Mouse (Mus musculus) liver, embryonic 14.5 days (tissue): ENCODE data around the gene Dag1. TPM values are rescaled to one million over a fixed set of nuclear protein-coding genes. Genes with fewer than 3 reads are reported as not detected.

Source experiments
- ATAC-seq: fragments of 200-750 bp; cut with Nextera tagmentation; 2 replicates; pipeline ENCODE4 v1.8.0; 2017; ENCODE audit warnings: moderate number of reproducible peaks, mild to moderate bottlenecking, moderate library complexity; ENCODE audit not compliant: insufficient read depth
- DNase-seq, 3 experiments: peaks; one replicate each; pipeline ENCODE4 v3.0.0-alpha.2; 2012 to 2013; ENCODE audit warnings: low read depth in 3 of 3, low spot score in 3 of 3
- H3K27ac ChIP-seq: fragments of 300-500 bp; sonication (generic); 2 replicates; pipeline ENCODE4 v1.5.1; 2014; ENCODE audit warnings: moderate library complexity, mild to moderate bottlenecking, control low read depth, inconsistent platforms
- H3K27me3 ChIP-seq: fragments of 300-500 bp; sonication (generic); 2 replicates; pipeline ENCODE4 v1.6.1; 2014; ENCODE audit warnings: mild to moderate bottlenecking, low read length, moderate library complexity; ENCODE audit not compliant: control insufficient read depth, insufficient read depth
- H3K36me3 ChIP-seq: fragments of 300-500 bp; sonication (generic); replicated peaks from 2 replicates; pipeline ENCODE4 v1.6.1; 2014; ENCODE audit warnings: low read depth; ENCODE audit not compliant: control insufficient read depth, insufficient read depth
- H3K4me1 ChIP-seq, 2 experiments: fragments of 200-500 bp in 1 of 2; fragments of 300-500 bp in 1 of 2; sonication (generic) in 1 of 2; replicated peaks; 2 replicates each; pipeline ENCODE4 v1.6.1; 2012 to 2014; ENCODE audit warnings: antibody characterized with exemption in 1 of 2, inconsistent platforms in 1 of 2, low read length in 1 of 2; ENCODE audit not compliant: control insufficient read depth in 2 of 2, insufficient read depth in 2 of 2
- H3K4me2 ChIP-seq: fragments of 300-500 bp; sonication (generic); 2 replicates; pipeline ENCODE4 v1.6.1; 2014; ENCODE audit warnings: low read depth, mild to moderate bottlenecking, control low read depth, moderate library complexity
- H3K4me3 ChIP-seq, 2 experiments: fragments of 200-500 bp in 1 of 2; fragments of 300-500 bp in 1 of 2; sonication (generic) in 1 of 2; 2 replicates each; pipeline ENCODE4 v1.5.1; 2012 to 2014; ENCODE audit warnings: low read depth in 2 of 2, low read length in 2 of 2, mild to moderate bottlenecking in 2 of 2, control low read depth in 1 of 2, inconsistent platforms in 1 of 2, moderate library complexity in 1 of 2; ENCODE audit not compliant: insufficient read depth in 1 of 2
- H3K9ac ChIP-seq: fragments of 300-500 bp; sonication (generic); replicated peaks from 2 replicates; pipeline ENCODE4 v1.6.1; 2014; ENCODE audit warnings: mild to moderate bottlenecking, control low read depth, moderate library complexity
- H3K9me3 ChIP-seq: fragments of 300-500 bp; sonication (generic); 2 replicates; pipeline ENCODE4 v1.6.1; 2016; ENCODE audit warnings: low read length, mixed read lengths; ENCODE audit not compliant: control insufficient read depth
- CTCF ChIP-seq: IDR thresholded peaks from 2 replicates; pipeline ENCODE4 v1.5.1; 2016; ENCODE audit warnings: antibody characterized with exemption, low read depth, control low read depth
- EP300 ChIP-seq: IDR thresholded peaks from 2 replicates; pipeline ENCODE4 v1.6.1; 2016; ENCODE audit warnings: antibody characterized with exemption, low read depth
- WGBS: fragments of 180-500 bp; shearing (Covaris S2); extraction: QIAGEN DNeasy Blood & Tissue Kit; methylation state at CpG from one replicate; pipeline ENCODE4 v1.1.7; 2014; ENCODE audit not compliant: insufficient replicate concordance; 5-methylcytosine and 5-hydroxymethylcytosine counted together
- polyA plus RNA-seq, 2 experiments: library from polyadenylated mRNA; depleted of rRNA in 1 of 2; stranded (reverse) in 1 of 2; unstranded in 1 of 2; fragments of >200 nt; fragmentation: Nextera tagmentation in 1 of 2; extraction: Ambion mirVana in 1 of 2; gene quantifications; 2 replicates each; pipeline versions ENCODE4 v1.2.1 to v1.2.3; 2012 to 2014

Gene Dag1
- polyA plus RNA-seq, 2 experiments, result 5.3 to 12.0 TPM

GRCm38 (mm10) chr9:108244984-108245383, 18.8 kb downstream of the Dag1 start:
- TF ChIP-seq EP300 (no peak), CTCF (peak; percentile 47)
- H3K4me3 ChIP-seq, result no peak overlapping the region
- H3K4me1 ChIP-seq, result no peaks in the 10 kb centered on the region
- 65% methylated on average over 3 of the region's 3 CpGs for WGBS
- no peak for ATAC-seq
- no peaks in the 10 kb centered on the region for H3K27me3 ChIP-seq
- no peak overlapping the region for H3K27ac ChIP-seq
- H3K4me2 ChIP-seq, result no peak overlapping the region
- H3K9me3 ChIP-seq, result no peaks in the 10 kb centered on the region
- no peak for DNase-seq
- H3K36me3 ChIP-seq, result no peaks in the 10 kb centered on the region
- H3K9ac ChIP-seq, result no peak overlapping the region

DNA sequence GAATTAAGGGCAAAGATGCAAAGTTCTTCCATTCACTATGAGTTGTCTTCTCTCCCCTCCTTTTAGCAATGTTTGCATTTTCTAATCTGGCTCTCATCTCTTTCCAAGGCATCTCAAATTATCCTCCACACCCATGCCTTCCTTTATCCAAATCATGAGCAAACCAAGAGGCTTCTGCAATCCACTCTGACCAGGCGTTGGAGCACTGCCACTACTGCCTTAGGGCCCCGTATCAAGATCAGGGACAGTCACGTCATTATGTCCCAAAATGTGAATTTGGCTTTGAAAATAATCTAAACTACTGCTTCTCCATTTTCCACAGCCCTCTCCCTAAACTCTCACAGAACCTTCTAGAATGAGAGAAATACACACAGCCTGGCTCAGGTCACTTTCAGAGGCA, 19.2 kb downstream of the Dag1 start:
- Histone ChIP-seq H3K27me3 (no peaks in the 10 kb centered on the region), H3K9ac (no peak overlapping the region), H3K27ac (no peak overlapping the region), H3K9me3 (no peaks in the 10 kb centered on the region), H3K4me2 (no peak overlapping the region), H3K4me3 (no peak overlapping the region), H3K36me3 (no peaks in the 10 kb centered on the region), H3K4me1 (no peaks in the 10 kb centered on the region)
- ATAC-seq (no peak), DNase-seq (no peak)
- 72% methylated on average over 3 of the region's 3 CpGs for WGBS
- TF ChIP-seq EP300 (no peak), CTCF (no peak)

DNA sequence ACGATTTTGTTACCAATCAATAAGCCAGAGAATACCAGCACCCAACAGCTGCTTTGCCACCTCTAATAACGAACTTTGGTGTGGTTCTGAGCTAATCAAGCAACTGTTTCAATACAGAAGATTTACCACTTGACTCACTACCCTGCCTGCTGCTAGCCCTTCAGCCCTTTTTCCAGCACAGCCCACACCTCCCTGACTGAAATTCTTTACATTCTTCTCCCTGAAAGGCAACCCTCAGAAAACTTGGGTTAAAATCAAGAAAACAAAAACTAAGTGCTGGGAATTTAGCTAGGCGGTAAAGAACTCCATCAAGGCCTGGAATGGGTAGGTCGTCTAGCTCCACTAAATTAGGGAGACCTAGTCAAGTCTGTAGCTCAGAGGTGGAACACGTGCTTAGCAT, 23.8 kb downstream of the Dag1 start:
- 71% methylated on average over 5 of the region's 5 CpGs for WGBS

DNA sequence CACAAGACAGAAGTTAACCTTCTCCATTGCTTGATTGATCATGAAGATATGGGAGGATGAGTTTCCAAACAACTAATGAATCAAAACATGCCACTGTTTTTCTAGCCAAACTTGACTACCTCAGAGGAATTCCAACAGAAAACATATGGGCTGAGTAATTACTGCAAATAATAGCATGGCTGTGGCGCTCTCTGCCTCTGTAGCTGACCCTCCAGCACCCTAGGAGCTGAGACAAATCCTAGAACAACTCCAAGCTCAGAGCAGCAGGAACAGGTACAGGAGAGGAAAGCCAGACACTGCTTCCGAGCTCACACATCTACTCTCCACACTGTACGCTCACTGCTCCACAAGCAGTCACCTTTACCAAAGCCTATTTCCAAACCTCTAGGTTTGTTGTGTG, 24.9 kb downstream of the Dag1 start:
- H3K4me3 ChIP-seq, result no peak overlapping the region
- TF ChIP-seq EP300 (no peak), CTCF (no peak)
- H3K4me2 ChIP-seq, result no peak overlapping the region
- H3K27me3 ChIP-seq, result no peaks in the 10 kb centered on the region
- H3K9me3 ChIP-seq, result no peaks in the 10 kb centered on the region
- 78% methylated on average over 3 of the region's 3 CpGs for WGBS
- H3K4me1 ChIP-seq, result no peaks in the 10 kb centered on the region
- no peak for DNase-seq
- no peak overlapping the region for H3K9ac ChIP-seq
- H3K36me3 ChIP-seq, result no peaks in the 10 kb centered on the region
- no peak for ATAC-seq
- no peak overlapping the region for H3K27ac ChIP-seq

More for the DNA sequence above, 23.8 kb downstream of the Dag1 start:
- no peak for TF ChIP-seq EP300
- no peak for TF ChIP-seq CTCF
- no peak for ATAC-seq
- Histone ChIP-seq H3K27me3 (no peaks in the 10 kb centered on the region), H3K4me1 (no peaks in the 10 kb centered on the region), H3K27ac (no peak overlapping the region), H3K9ac (no peak overlapping the region), H3K4me2 (no peak overlapping the region), H3K4me3 (no peak overlapping the region), H3K9me3 (no peaks in the 10 kb centered on the region), H3K36me3 (no peaks in the 10 kb centered on the region)
- DNase-seq, result no peak

DNA sequence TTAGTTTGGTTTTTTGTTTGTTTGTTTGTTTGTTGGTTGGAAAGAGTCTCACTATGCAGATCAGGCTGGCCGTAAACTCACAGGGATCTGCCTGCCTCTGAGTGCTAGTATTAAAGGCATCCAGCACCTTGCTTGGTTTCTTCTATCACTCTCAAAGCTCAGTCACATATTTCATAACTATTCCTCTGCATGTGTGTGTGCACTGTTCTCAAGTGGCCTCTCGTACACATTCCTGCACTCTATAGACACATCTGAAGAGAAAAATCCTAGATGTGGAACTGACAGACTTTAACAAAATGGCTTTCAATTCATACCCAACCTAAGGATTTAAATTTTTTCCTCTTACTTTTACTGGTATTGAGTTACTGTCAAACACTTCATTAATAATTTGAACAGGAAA, 25.4 kb downstream of the Dag1 start:
- no peak for TF ChIP-seq EP300
- TF ChIP-seq CTCF, result no peak
- Histone ChIP-seq H3K27ac (no peak overlapping the region), H3K27me3 (no peaks in the 10 kb centered on the region), H3K9me3 (no peaks in the 10 kb centered on the region), H3K4me2 (no peak overlapping the region), H3K4me1 (no peaks in the 10 kb centered on the region), H3K9ac (no peak overlapping the region), H3K4me3 (no peak overlapping the region), H3K36me3 (no peaks in the 10 kb centered on the region)
- 73% methylated on average over 2 of the region's 2 CpGs for WGBS
- DNase-seq (no peak), ATAC-seq (no peak)
